Mouse (Mus musculus) C2C12 (cell line): Measurements from ENCODE around the gene Tor4a.

Experiments used
- FOSL1 ChIP-seq: IDR thresholded peaks from one replicate; pipeline ENCODE4 v1.8.0; 2011; ENCODE audit warnings: mild to moderate bottlenecking, low read length; ENCODE audit not compliant: poor library complexity, insufficient read depth, severe bottlenecking
- MAX ChIP-seq: IDR thresholded peaks from one replicate; pipeline ENCODE4 v1.6.1; 2011; ENCODE audit warnings: mild to moderate bottlenecking, control low read depth
- MYOD1 ChIP-seq: IDR thresholded peaks from one replicate; pipeline ENCODE4 v1.6.1; 2011; ENCODE audit warnings: low read depth; ENCODE audit not compliant: control insufficient read depth, insufficient read length

GRCm38 (mm10) chr2:25167481-25167880 lies 29.2 kb downstream of the Tor4a start:
- no peak for TF ChIP-seq MAX
- no peak for TF ChIP-seq FOSL1
- TF ChIP-seq MYOD1: no peak
